Mouse (Mus musculus) lung, postnatal 0 days (tissue): Measurements from ENCODE around the gene Hnrnpul2.

Experiments used
- CTCF ChIP-seq: IDR thresholded peaks from 2 replicates; pipeline ENCODE4 v1.5.1; 2016; ENCODE audit warnings: antibody characterized with exemption, mild to moderate bottlenecking
- EP300 ChIP-seq: IDR thresholded peaks from 2 replicates; pipeline ENCODE4 v1.6.1; 2016; ENCODE audit warnings: antibody characterized with exemption, mild to moderate bottlenecking, control low read depth

DNA sequence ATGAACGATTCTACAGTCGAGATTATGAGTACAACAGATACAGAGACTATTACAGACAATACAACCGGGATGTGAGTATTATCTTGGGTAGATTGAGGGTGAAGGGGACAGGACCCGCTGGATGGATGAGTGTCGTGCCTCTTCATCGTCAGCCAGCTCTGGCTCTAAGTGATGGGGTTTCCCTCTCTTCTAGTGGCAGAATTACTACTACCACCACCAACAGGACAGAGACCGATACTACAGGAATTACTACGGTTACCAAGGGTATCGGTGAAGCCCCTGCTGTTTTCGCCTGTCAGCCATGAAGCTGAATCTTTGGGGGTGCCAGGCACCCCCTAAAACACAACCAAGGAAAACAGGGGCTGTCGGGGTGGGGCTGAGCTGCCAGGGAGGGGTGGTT is 11.5 kb downstream of the Hnrnpul2 start:
- TF ChIP-seq EP300 (no peak), CTCF (peak; percentile 17; the same call in 1 of the 2 replicates)
